Mouse (Mus musculus) hindbrain, postnatal 0 days (tissue): ENCODE results near the gene Grin2b. TPM values are rescaled to one million over a fixed set of nuclear protein-coding genes. Genes with fewer than 3 reads are reported as not detected.

ENCODE experiments used
- ATAC-seq: fragments of 200-750 bp; cut with Nextera tagmentation; 2 replicates; pipeline ENCODE4 v1.8.0; 2017; ENCODE audit warnings: mild to moderate bottlenecking, moderate TSS enrichment, moderate library complexity
- DNase-seq: peaks from one replicate; pipeline ENCODE4 v3.0.0-alpha.2; 2015; ENCODE audit warnings: low spot score
- H3K27ac ChIP-seq: fragments of 300-500 bp; sonication (generic); 2 replicates; pipeline ENCODE4 v1.5.1; 2014; ENCODE audit warnings: mild to moderate bottlenecking
- H3K27me3 ChIP-seq: fragments of 300-500 bp; sonication (generic); 2 replicates; pipeline ENCODE4 v1.6.1; 2014; ENCODE audit warnings: low read length, mixed read lengths; ENCODE audit not compliant: insufficient read depth
- H3K36me3 ChIP-seq: fragments of 300-500 bp; sonication (generic); 2 replicates; pipeline ENCODE4 v1.6.1; 2014; ENCODE audit warnings: low read length, mixed read lengths; ENCODE audit not compliant: insufficient read depth
- H3K4me1 ChIP-seq: fragments of 300-500 bp; sonication (generic); 2 replicates; pipeline ENCODE4 v1.6.1; 2014; ENCODE audit warnings: antibody characterized with exemption, low read length, mixed read lengths; ENCODE audit not compliant: insufficient read depth
- H3K4me2 ChIP-seq: fragments of 300-500 bp; sonication (generic); 2 replicates; pipeline ENCODE4 v1.6.1; 2014; ENCODE audit warnings: low read depth, mild to moderate bottlenecking, low read length, moderate library complexity, mixed read lengths
- H3K4me3 ChIP-seq: fragments of 300-500 bp; sonication (generic); 2 replicates; pipeline ENCODE4 v1.5.1; 2014; ENCODE audit warnings: low read length
- H3K9ac ChIP-seq: fragments of 300-500 bp; sonication (generic); replicated peaks from 2 replicates; pipeline ENCODE4 v1.6.1; 2014; ENCODE audit warnings: mild to moderate bottlenecking, low read length, moderate library complexity, mixed read lengths
- H3K9me3 ChIP-seq: fragments of 300-500 bp; sonication (generic); 2 replicates; pipeline ENCODE4 v1.6.1; 2016; ENCODE audit warnings: low read length, mixed read lengths
- CTCF ChIP-seq: IDR thresholded peaks from 2 replicates; pipeline ENCODE4 v1.5.1; 2016; ENCODE audit warnings: antibody characterized with exemption, control low read depth, low read depth
- WGBS: fragments of 180-500 bp; shearing (Covaris S2); extraction: QIAGEN DNeasy Blood & Tissue Kit; methylation state at CpG from one replicate; pipeline ENCODE4 v1.1.7; 2014; 5-methylcytosine and 5-hydroxymethylcytosine counted together
- polyA plus RNA-seq: library from polyadenylated mRNA; unstranded; fragments of >200 nt; fragmentation: Nextera tagmentation; extraction: Ambion mirVana; gene quantifications from 2 replicates; pipeline ENCODE4 v1.2.1, GENCODE M21; 2015
- total RNA-seq: library from RNA; depleted of rRNA; stranded (reverse); fragments of >200 nt; gene quantifications from 2 replicates; pipeline ENCODE4 v1.2.3, GENCODE M21; 2014

Grin2b gene
- total and polyA plus RNA-seq, 2 experiments from 2014 or later = 55.1 to 67.0 TPM

DNA sequence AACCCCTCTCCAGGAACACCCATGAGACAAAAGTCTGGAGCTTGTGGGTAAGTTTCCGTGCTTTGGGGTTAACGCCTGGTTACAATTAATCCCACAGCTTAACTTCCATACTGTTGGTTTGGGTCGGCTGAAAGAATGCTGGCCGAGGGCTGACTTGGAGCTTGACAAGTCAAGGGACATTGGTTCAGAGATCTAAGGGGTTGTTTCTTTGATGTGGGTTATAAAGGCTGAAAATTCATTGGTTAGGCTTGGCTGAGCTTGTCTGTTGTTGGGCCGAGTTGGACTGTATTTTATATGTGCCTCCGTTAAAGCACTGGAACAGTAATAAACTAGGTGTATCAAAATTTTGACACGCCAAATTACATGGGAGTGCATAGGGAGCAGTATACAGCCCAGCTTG, 359.6 kb downstream of the Grin2b start:
- DNase-seq = no peak
- no peaks in the 10 kb centered on the region for H3K36me3 ChIP-seq
- no peak overlapping the region for H3K9ac ChIP-seq
- H3K4me1 ChIP-seq = no peaks in the 10 kb centered on the region
- no peak overlapping the region for H3K4me3 ChIP-seq
- H3K4me2 ChIP-seq = no peak overlapping the region
- no peak overlapping the region for H3K27ac ChIP-seq
- H3K9me3 ChIP-seq = no peaks in the 10 kb centered on the region
- ATAC-seq = no peak
- H3K27me3 ChIP-seq = no peaks in the 10 kb centered on the region
- WGBS = 71% methylated on average over 7 of the region's 7 CpGs
- no peak for TF ChIP-seq CTCF

DNA sequence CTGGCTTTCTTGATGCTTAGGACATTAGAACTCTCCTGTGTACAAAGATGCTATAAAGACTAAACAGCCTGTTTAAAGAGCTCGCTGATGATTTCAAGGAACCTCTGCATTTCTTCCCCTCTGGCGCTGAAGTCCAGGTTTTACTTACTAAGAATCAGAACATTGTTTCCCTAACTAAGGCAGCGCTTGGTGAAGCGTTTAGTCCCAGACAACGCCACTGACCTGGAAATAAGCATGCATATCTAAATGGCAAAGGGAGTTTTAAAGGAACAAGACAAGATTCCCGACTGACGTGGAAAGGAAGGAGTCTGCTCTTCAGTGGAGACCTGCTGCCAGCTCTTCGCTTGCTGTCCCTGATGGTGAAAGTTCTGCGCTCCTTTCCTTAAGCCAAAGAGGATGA, 367.9 kb downstream of the Grin2b start:
- Histone ChIP-seq H3K4me3 (no peak overlapping the region), H3K4me2 (no peak overlapping the region), H3K27ac (no peak overlapping the region), H3K9me3 (no peaks in the 10 kb centered on the region), H3K9ac (no peak overlapping the region), H3K4me1 (no peaks in the 10 kb centered on the region), H3K36me3 (no peaks in the 10 kb centered on the region), H3K27me3 (no peaks in the 10 kb centered on the region)
- DNase-seq = peak; percentile 30
- ATAC-seq = no peak
- 37% methylated on average over 9 of the region's 9 CpGs for WGBS
- TF ChIP-seq CTCF = no peak

DNA sequence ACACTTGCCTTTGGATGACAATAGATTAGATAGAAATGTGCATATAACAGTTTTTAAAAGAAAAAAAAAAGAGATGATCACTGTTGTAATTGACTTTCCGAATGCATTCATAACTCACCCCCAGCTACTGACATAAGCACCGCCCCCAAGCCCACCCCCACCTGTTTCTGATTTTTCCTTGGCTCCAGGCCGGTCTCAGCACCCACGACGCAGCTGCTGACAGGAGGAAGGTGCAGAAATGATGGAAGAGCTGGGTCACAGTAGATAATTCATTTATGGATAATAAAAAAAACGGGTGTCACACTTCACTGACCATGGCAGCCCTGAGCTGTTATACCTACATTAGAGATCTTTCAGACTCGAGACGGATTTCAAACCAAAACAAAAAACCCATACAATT, 373.4 kb downstream of the Grin2b start:
- Histone ChIP-seq H3K27me3 (no peaks in the 10 kb centered on the region), H3K36me3 (no peaks in the 10 kb centered on the region), H3K27ac (no peak overlapping the region), H3K4me1 (no peaks in the 10 kb centered on the region), H3K4me3 (no peak overlapping the region), H3K4me2 (no peak overlapping the region), H3K9ac (no peak overlapping the region), H3K9me3 (no peaks in the 10 kb centered on the region)
- TF ChIP-seq CTCF = no peak
- no peak for ATAC-seq
- no peak for DNase-seq
- WGBS = 64% methylated on average over 8 of the region's 8 CpGs

DNA sequence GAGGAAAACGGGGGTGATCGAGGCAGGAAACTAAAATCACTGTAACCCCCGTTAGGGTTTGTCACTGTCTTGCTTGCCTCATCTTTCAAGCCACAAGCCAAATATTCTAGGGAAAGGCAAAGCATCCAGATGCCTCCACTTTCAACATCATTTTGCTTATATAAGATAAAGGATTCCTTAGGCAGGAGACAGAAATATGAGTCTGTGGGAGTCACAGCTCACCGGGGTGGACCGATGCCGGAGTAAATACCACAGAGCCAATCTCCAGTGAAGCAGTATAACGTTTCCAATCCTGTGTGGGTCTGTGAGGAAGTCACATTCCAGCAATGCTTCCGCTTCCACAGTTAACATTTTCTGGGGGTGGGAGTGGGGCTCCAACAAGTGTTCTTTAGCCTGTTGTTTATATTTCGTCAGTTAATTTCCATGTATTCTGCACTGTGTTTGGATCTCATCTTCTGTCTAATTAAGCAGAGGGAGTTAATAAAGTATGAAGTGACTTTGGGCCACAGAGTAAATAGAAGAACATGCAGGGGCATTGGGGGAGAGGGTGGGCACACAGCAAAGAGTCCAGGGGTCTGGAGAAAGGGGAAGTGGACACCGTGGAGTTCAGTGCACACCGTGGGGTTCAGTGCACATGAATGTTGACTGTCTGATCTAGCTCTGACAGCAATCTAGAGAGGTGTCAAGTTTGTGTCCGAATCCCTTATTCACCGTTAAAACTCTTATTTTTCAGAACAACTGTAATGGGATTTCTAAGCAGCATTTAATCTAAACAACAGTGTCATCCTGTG, 374.9 kb downstream of the Grin2b start:
- ATAC-seq = no peak
- 78% methylated on average over 13 of the region's 13 CpGs for WGBS

DNA sequence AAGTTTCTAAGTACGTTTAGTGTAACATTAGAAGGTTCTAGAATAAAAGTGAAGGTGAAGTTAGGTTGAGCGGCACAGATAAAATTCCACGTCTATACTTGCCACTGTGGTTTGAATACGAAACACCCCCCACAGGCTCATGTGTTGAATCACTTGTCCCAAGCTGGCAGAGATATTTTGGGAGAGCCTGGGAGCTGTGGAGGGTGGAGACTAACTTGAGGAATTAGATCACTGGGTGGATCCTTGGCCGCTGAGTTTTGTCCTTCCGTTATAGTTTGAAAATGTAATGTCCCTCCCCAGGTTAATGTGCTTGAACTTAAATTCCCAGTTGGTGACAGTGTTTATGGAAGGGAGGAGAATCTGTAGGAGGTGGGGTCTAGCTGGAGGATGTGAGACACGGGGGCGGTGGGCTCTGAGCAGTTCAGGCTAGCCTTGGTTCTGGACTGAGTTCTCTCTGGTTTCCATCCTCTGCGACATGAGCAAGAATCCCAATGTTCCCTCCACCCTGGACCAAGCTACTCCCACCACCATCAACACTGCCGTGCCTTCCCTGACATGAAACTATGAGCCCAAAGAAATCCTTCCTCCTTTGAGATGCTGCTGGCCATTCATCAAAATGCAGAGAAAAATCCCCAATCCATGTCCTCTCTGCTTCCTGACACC, 375.8 kb downstream of the Grin2b start:
- no peak for ATAC-seq
- Histone ChIP-seq H3K9me3 (no peaks in the 10 kb centered on the region), H3K36me3 (no peaks in the 10 kb centered on the region), H3K4me1 (no peaks in the 10 kb centered on the region), H3K27ac (no peak overlapping the region), H3K4me3 (no peak overlapping the region), H3K4me2 (no peak overlapping the region), H3K9ac (no peak overlapping the region), H3K27me3 (no peaks in the 10 kb centered on the region)
- no peak for TF ChIP-seq CTCF
- 83% methylated on average over 10 of the region's 10 CpGs for WGBS
- DNase-seq = no peak

More for the DNA sequence above, 374.9 kb downstream of the Grin2b start:
- Histone ChIP-seq H3K4me3 (no peak overlapping the region), H3K36me3 (no peaks in the 10 kb centered on the region), H3K4me1 (no peaks in the 10 kb centered on the region), H3K4me2 (no peak overlapping the region), H3K9ac (no peak overlapping the region), H3K9me3 (no peaks in the 10 kb centered on the region), H3K27me3 (no peaks in the 10 kb centered on the region), H3K27ac (no peak overlapping the region)
- TF ChIP-seq CTCF = no peak
- DNase-seq = no peak

DNA sequence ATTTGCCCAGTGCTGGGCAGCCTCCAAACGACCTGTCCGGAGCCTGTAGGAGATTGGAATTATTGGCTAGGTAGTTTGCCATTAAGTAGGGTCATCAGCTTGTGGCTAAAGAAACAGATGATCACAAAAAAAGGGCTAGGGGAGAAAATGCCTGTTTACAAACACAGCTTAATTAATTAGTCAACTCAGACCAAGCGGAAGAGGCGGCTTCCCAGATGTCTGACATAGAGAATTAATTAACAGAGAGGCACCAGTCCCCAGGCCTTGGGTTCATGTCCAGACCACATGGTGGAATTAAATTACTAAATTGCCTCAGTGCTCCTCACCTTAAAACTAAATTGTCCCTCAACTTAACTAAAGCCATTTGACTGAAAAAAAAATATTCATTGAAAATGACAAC, 376.4 kb downstream of the Grin2b start:
- no peak overlapping the region for H3K27ac ChIP-seq
- WGBS = 47% methylated on average over 4 of the region's 4 CpGs
- no peak for ATAC-seq
- H3K4me1 ChIP-seq = no peaks in the 10 kb centered on the region
- H3K36me3 ChIP-seq = no peaks in the 10 kb centered on the region
- H3K9me3 ChIP-seq = no peaks in the 10 kb centered on the region
- TF ChIP-seq CTCF = no peak
- no peaks in the 10 kb centered on the region for H3K27me3 ChIP-seq
- no peak overlapping the region for H3K4me3 ChIP-seq
- DNase-seq = no peak
- no peak overlapping the region for H3K9ac ChIP-seq
- H3K4me2 ChIP-seq = no peak overlapping the region

DNA sequence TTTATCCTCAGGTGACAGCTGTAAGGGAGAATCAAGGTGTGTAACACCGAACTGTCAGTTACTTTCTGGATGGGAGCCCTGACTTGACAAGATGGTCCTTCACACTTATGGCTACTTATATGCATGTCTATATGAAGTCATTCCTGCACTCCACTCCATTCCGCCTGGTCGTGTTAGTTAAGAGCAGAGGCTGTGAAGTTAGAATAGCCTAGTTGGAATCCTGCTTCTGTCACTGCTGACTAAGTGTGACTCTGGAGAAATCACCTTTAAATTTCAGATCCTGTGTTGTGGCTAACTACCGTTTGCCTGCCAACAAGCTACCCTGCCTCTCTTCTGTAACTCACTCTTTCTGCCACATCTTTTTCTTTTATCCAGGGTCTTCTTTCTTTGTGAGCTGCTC, 381.9 kb downstream of the Grin2b start:
- Histone ChIP-seq H3K9me3 (no peaks in the 10 kb centered on the region), H3K4me3 (no peak overlapping the region), H3K9ac (no peak overlapping the region), H3K4me2 (no peak overlapping the region), H3K27ac (no peak overlapping the region), H3K36me3 (no peaks in the 10 kb centered on the region), H3K4me1 (no peaks in the 10 kb centered on the region), H3K27me3 (no peaks in the 10 kb centered on the region)
- ATAC-seq (no peak), DNase-seq (no peak)
- WGBS = 96% methylated on average over 4 of the region's 4 CpGs
- no peak for TF ChIP-seq CTCF
